Mouse (Mus musculus): ENCODE results near the gene Lrrfip2. TPM values are rescaled to one million over a fixed set of nuclear protein-coding genes. Genes with fewer than 3 reads are reported as not detected.

Gene Lrrfip2
- 5.3 and 6.4 TPM in 2 replicates for polyA plus RNA-seq (2012; rRNA removed)

DNA sequence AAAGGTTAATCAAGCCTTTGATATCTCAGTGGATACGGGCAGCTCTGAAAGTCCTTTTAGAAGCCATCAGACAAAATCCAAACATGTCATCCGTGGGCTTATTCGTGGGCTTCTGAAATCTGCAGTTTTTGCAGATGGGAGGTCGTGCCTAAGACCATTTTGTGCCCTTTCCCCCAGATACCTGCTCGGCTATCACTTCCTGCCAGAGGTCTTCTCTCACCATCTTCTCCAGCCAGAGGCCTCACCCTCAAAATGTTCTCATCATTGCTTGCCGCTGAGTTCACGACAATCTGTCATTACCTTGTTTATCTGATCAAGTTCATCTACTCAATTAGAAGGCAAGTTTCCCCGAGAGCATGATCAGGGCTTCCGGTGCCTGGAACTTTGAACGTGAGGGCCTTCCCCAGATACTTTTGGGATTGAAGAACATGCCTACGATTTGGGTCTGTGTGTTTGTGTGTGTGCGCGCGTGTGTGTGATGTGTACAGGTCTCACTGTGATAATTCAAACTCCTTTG lies at the start of gene Lrrfip2:
Lrrfip2 (plus strand) TSS at position 467 of the 517 bp plus-strand sequence.
- H3K4me1 ChIP-seq (ENCODE audit: control insufficient read depth, insufficient read depth, insufficient read length), result peaks cover 11% of the 10 kb centered on the region
- H3K27ac ChIP-seq (ENCODE audit: insufficient read depth, low read length), result peak within 1 kb of the TSS; percentile 51
- no peaks in the 10 kb centered on the region for H3K36me3 ChIP-seq (ENCODE audit: control insufficient read depth, insufficient read depth, low read length)
- no peak for TF ChIP-seq POLR2A (IDR thresholded peaks at IDR 0.05; ENCODE audit: low read depth, low read length)
- no peak for TF ChIP-seq CTCF (IDR thresholded peaks at IDR 0.05; ENCODE audit: extremely low read depth, insufficient read depth, insufficient read length, insufficient replicate concordance)
- peak within 1 kb of the TSS; percentile 71 for H3K4me3 ChIP-seq (ENCODE audit: extremely low read depth, insufficient read depth, insufficient read length)
- no peak for DNase-seq (ENCODE audit: low read depth in 1 of 2, low spot score in 2 of 2)
- WGBS, result 50% methylated on average over 14 of the region's 14 CpGs
- no peaks in the 10 kb centered on the region for H3K27me3 ChIP-seq (ENCODE audit: control insufficient read depth, insufficient read depth, low read length)

GRCm38 (mm10) chr9:111070546-111070961 lies 46.8 kb upstream of the Lrrfip2 start:
- H3K27ac ChIP-seq (ENCODE audit: insufficient read depth, low read length), result no peak overlapping the region
- WGBS, result 13% methylated on average over 4 of the region's 4 CpGs
- no peaks in the 10 kb centered on the region for H3K36me3 ChIP-seq (ENCODE audit: control insufficient read depth, insufficient read depth, low read length)
- H3K4me1 ChIP-seq (ENCODE audit: control insufficient read depth, insufficient read depth, insufficient read length), result no peaks in the 10 kb centered on the region
- peak; percentile 31; the same call in 1 of the 2 replicates for TF ChIP-seq CTCF (IDR thresholded peaks at IDR 0.05; ENCODE audit: extremely low read depth, insufficient read depth, insufficient read length, insufficient replicate concordance)
- no peak for TF ChIP-seq POLR2A (IDR thresholded peaks at IDR 0.05; ENCODE audit: low read depth, low read length)
- no peaks in the 10 kb centered on the region for H3K27me3 ChIP-seq (ENCODE audit: control insufficient read depth, insufficient read depth, low read length)
- H3K4me3 ChIP-seq (ENCODE audit: extremely low read depth, insufficient read depth, insufficient read length), result no peak overlapping the region
- peak in 1 of 2 experiments; percentile 37 for DNase-seq (ENCODE audit: low read depth in 1 of 2, low spot score in 2 of 2)

GRCm38 (mm10) chr9:111072175-111072574 lies 45.2 kb upstream of the Lrrfip2 start:
- Histone ChIP-seq H3K4me1 (ENCODE audit: control insufficient read depth, insufficient read depth, insufficient read length) (no peaks in the 10 kb centered on the region), H3K27me3 (ENCODE audit: control insufficient read depth, insufficient read depth, low read length) (no peaks in the 10 kb centered on the region), H3K4me3 (ENCODE audit: extremely low read depth, insufficient read depth, insufficient read length) (no peak overlapping the region), H3K27ac (ENCODE audit: insufficient read depth, low read length) (no peak overlapping the region), H3K36me3 (ENCODE audit: control insufficient read depth, insufficient read depth, low read length) (no peaks in the 10 kb centered on the region)
- peak in 1 of 2 experiments; percentile 15 for DNase-seq (ENCODE audit: low read depth in 1 of 2, low spot score in 2 of 2)
- 26% methylated on average over 7 of the region's 7 CpGs for whole genome bisulfite sequencing
- TF ChIP-seq POLR2A (IDR thresholded peaks at IDR 0.05; ENCODE audit: low read depth, low read length) (no peak), CTCF (IDR thresholded peaks at IDR 0.05; ENCODE audit: extremely low read depth, insufficient read depth, insufficient read length, insufficient replicate concordance) (no peak)

DNA sequence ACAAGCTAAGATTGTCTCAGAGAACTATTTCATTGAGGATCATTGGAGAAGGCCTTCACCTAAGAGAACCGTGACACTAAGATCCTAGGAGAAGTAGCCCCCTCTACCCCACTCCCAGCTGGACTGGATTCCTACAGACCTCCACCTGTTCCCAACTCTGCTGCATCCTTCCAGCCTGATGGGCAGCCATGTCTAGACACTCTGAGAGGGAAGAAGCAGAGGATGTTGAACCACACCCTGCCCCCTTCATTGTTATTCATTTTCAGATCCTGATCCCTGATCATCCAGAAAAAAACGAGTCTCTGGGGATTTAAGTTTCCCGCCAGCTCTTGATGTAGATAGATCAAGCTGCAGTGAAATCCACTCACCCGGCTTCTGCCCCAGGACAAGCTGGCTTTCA lies 44.4 kb upstream of the Lrrfip2 start:
- Histone ChIP-seq H3K36me3 (ENCODE audit: control insufficient read depth, insufficient read depth, low read length) (no peaks in the 10 kb centered on the region), H3K4me1 (ENCODE audit: control insufficient read depth, insufficient read depth, insufficient read length) (no peaks in the 10 kb centered on the region), H3K27me3 (ENCODE audit: control insufficient read depth, insufficient read depth, low read length) (no peaks in the 10 kb centered on the region), H3K4me3 (ENCODE audit: extremely low read depth, insufficient read depth, insufficient read length) (no peak overlapping the region), H3K27ac (ENCODE audit: insufficient read depth, low read length) (no peak overlapping the region)
- 89% methylated on average over 4 of the region's 4 CpGs for WGBS
- TF ChIP-seq CTCF (IDR thresholded peaks at IDR 0.05; ENCODE audit: extremely low read depth, insufficient read depth, insufficient read length, insufficient replicate concordance) (no peak), POLR2A (IDR thresholded peaks at IDR 0.05; ENCODE audit: low read depth, low read length) (no peak)
- DNase-seq (ENCODE audit: low read depth in 1 of 2, low spot score in 2 of 2), result no peak

DNA sequence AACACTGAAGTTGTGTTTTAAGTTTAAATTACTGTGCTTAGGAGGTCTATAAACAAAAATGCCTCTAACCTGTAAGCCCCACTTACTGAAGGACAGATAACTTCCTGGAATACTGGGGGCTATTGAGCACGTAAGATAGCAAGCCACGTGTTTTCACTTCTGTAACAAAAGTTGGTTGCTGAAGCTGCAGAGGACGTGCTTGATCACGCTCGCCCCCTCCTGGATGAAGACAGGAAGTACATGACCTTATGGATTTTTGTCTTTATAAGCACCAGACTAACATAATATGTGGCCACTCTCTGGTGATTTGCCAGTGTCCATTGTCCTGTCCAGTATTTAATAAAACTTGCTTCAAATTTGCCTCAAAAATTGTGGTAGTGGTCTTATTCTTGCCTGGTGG lies 39.6 kb upstream of the Lrrfip2 start:
- no peaks in the 10 kb centered on the region for H3K36me3 ChIP-seq (ENCODE audit: control insufficient read depth, insufficient read depth, low read length)

DNA sequence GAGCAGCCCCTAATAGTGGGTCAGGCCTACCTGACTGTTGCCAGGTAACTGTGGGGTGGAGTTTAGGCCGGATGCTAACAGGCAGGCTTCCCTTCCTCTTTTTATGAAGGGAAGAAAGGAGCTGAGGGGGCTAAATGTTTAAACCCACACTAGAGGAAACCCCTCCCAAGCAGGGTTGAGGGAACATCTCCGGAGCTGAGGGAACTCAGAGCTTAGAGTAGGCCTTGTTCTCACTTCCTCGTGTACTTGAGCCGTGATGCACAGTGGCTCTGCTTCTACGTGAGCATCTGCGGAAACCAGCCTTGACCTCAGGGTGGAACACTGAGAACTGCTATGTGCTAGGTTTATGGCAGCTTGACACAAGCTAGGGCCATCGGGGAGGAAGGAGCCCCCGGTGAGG lies 36.6 kb upstream of the Lrrfip2 start:
- DNase-seq (ENCODE audit: low read depth in 1 of 2, low spot score in 2 of 2), result no peak
- Histone ChIP-seq H3K4me3 (ENCODE audit: extremely low read depth, insufficient read depth, insufficient read length) (no peak overlapping the region), H3K27me3 (ENCODE audit: control insufficient read depth, insufficient read depth, low read length) (no peaks in the 10 kb centered on the region), H3K4me1 (ENCODE audit: control insufficient read depth, insufficient read depth, insufficient read length) (no peaks in the 10 kb centered on the region; the same call in 1 of the 2 replicates), H3K36me3 (ENCODE audit: control insufficient read depth, insufficient read depth, low read length) (no peaks in the 10 kb centered on the region), H3K27ac (ENCODE audit: insufficient read depth, low read length) (no peak overlapping the region)
- WGBS, result 47% methylated on average over 8 of the region's 8 CpGs
- TF ChIP-seq CTCF (IDR thresholded peaks at IDR 0.05; ENCODE audit: extremely low read depth, insufficient read depth, insufficient read length, insufficient replicate concordance) (no peak), POLR2A (IDR thresholded peaks at IDR 0.05; ENCODE audit: low read depth, low read length) (no peak)

More for the DNA sequence above, 39.6 kb upstream of the Lrrfip2 start:
- WGBS, result 80% methylated on average over 5 of the region's 5 CpGs
- Histone ChIP-seq H3K27ac (ENCODE audit: insufficient read depth, low read length) (no peak overlapping the region), H3K4me3 (ENCODE audit: extremely low read depth, insufficient read depth, insufficient read length) (no peak overlapping the region), H3K27me3 (ENCODE audit: control insufficient read depth, insufficient read depth, low read length) (no peaks in the 10 kb centered on the region), H3K4me1 (ENCODE audit: control insufficient read depth, insufficient read depth, insufficient read length) (no peaks in the 10 kb centered on the region; the same call in 1 of the 2 replicates)
- TF ChIP-seq CTCF (IDR thresholded peaks at IDR 0.05; ENCODE audit: extremely low read depth, insufficient read depth, insufficient read length, insufficient replicate concordance) (peak; percentile 33; the same call in 1 of the 2 replicates), POLR2A (IDR thresholded peaks at IDR 0.05; ENCODE audit: low read depth, low read length) (no peak)
- DNase-seq (ENCODE audit: low read depth in 1 of 2, low spot score in 2 of 2), result no peak

- Histone ChIP-seq H3K4me3 (ENCODE audit: extremely low read depth, insufficient read depth, insufficient read length) (no peak overlapping the region), H3K4me1 (ENCODE audit: control insufficient read depth, insufficient read depth, insufficient read length) (no peaks in the 10 kb centered on the region; the same call in 1 of the 2 replicates), H3K27me3 (ENCODE audit: control insufficient read depth, insufficient read depth, low read length) (no peaks in the 10 kb centered on the region), H3K36me3 (ENCODE audit: control insufficient read depth, insufficient read depth, low read length) (no peaks in the 10 kb centered on the region), H3K27ac (ENCODE audit: insufficient read depth, low read length) (no peak overlapping the region)
- TF ChIP-seq POLR2A (IDR thresholded peaks at IDR 0.05; ENCODE audit: low read depth, low read length) (no peak), CTCF (IDR thresholded peaks at IDR 0.05; ENCODE audit: extremely low read depth, insufficient read depth, insufficient read length, insufficient replicate concordance) (no peak)
- no peak for DNase-seq (ENCODE audit: low read depth in 1 of 2, low spot score in 2 of 2)
- WGBS, result 93% methylated on average over 5 of the region's 5 CpGs
Measured at GRCm38 (mm10) chr9:111081765-111082164, 35.6 kb upstream of the Lrrfip2 start.

Measured in spleen, adult 2 months (tissue).